ENCODE assay signal across 9 mouse cellular contexts in the genomic region with DNA sequence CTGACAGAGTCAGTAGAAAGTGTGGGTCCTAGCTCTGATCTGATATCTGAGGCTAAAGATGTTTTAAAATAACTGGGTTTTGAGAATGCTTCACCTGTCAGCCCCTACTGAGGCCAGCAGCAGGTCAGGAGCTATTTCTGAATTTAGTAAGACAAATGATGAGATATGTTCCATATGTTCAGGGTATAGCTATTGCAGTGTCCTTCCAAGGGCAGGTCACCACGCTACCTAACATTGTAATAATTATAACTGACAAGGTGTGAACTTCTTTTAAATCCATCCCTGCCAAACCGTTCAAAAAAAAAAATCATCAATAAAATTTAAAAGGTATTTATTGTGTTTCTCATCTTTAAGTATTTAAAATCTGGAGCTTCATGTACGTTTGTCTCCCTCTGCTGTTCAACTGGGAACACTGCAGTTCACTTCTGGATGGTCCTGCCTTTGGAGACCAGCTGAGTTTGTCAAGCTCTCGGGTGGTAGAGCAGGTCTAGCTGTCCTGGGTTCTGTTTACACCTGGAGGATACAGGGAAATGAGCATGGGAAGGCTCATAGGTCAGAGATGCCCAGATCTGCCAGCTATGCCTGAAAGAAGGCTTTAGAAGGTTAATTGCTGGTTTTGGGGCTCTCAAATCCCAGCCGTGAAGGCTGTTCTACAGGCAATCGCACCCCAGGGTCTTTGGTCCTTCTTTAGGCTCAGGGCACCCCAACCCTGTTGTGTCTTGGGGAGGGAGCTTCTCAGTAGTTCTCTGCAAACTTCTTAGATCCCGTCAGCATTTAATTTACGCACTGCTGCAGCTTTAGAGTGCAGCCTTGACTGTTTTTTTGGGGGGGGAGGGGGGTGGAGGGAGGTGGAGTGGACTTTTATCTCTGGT. TPM values are rescaled to one million over a fixed set of nuclear protein-coding genes. Genes with fewer than 3 reads are reported as not detected.
DNase-seq lines count a peak whose midpoint lies in the region; ATAC-seq and TF ChIP-seq lines count a peak whose summit lies in the region.
"Had no signal": no experiment of that assay in that cellular context is flagged by ENCODE, and none has a peak within 500 bp of the region (broad histone marks: within the 10 kb centered on the region; RNA-seq: fewer than 3 reads in every experiment).

No protein-coding gene starts in this region.

- H3K4me3 ChIP-seq in layer of hippocampus, adult 2 months = no peak overlapping the region
- H3K4me3 ChIP-seq: lung, embryonic 15.5 days had no signal

- peak; percentile 98; the same call in 1 of the 2 replicates for TF ChIP-seq CTCF in layer of hippocampus, adult 2 months (conservative IDR thresholded peaks at IDR 0.05)

- no peak overlapping the region for H3K27ac ChIP-seq in layer of hippocampus, adult 2 months
- H3K27ac ChIP-seq: lung, embryonic 15.5 days had no signal

- ATAC-seq in megakaryocyte, adult 5-6 weeks (ENCODE audit: poor library complexity, severe bottlenecking) = peak; percentile 89

- intact Hi-C loops in heart, postnatal 10 days (cut with DNase I) = loop anchor here (1.0 to 2.0 kb wide), 2 partner anchors 99 to 377 kb away; no protein-coding TSS in a partner anchor

- peak; percentile 34 to 80 for DNase-seq in adrenal gland, adult (ENCODE audit: inconsistent age in 2 of 2, low spot score in 1 of 2)
- DNase-seq in adrenal gland, postnatal 4 days (ENCODE audit: low spot score in 2 of 2) = no peak
- DNase-seq in adipocyte (ENCODE audit: low spot score) = peak; percentile 32
- peak; percentile 81 for DNase-seq in embryo, embryonic 10 days (ENCODE audit: low spot score)
- peak; percentile 50 to 64 for DNase-seq in heart, postnatal 10 days
- peak; percentile 72 to 75 for DNase-seq in layer of hippocampus, adult 2 months (ENCODE audit: low spot score in 2 of 2)
- DNase-seq in right cerebral cortex, postnatal 14 days = peak; percentile 32

RNA-seq across cellular contexts. Expression of gene Smpdl3a, which starts 47.7 kb away (rescaled TPM):
- 10 to 100 TPM; 32.8 to 36.0 TPM for total RNA-seq in adrenal gland, postnatal 4 days (2021)
- 10 to 100 TPM; 51.7 to 52.9 TPM for total RNA-seq in heart, postnatal 10 days (2021)
- 10 to 100 TPM; 23.7 to 24.8 TPM for total RNA-seq in layer of hippocampus, adult 2 months (2021)
- 546 and 596 TPM in 2 replicates for total RNA-seq in megakaryocyte, adult 5-6 weeks (2015)
- total RNA-seq in megakaryocyte, adult 5-6 weeks (2017) = 251 and 269 TPM in 2 replicates

RNA-seq across cellular contexts. Expression of gene Fabp7, which starts 57.2 kb away (rescaled TPM):
- 10 to 100 TPM; 18.3 to 25.6 TPM for total RNA-seq in adrenal gland, postnatal 4 days (2021)
- total RNA-seq in heart, postnatal 10 days (2021) = 1 to 10 TPM; 2.5 to 2.7 TPM
- 10 to 100 TPM; 69.9 to 86.0 TPM for total RNA-seq in layer of hippocampus, adult 2 months (2021)
- total RNA-seq in megakaryocyte, adult 5-6 weeks (2015) = 1.9 and 2.5 TPM in 2 replicates
- total RNA-seq in megakaryocyte, adult 5-6 weeks (2017) = 2.0 and 2.2 TPM in 2 replicates

Comparison
In these comparisons a context has a peak if more than half of its experiments do, and no peak if none do; other contexts are left out.
1. DNase-seq: peak in adrenal gland, adult (2 of 2), adipocyte (single experiment), embryo, embryonic 10 days (single experiment), heart, postnatal 10 days (2 of 2), layer of hippocampus, adult 2 months (2 of 2) and right cerebral cortex, postnatal 14 days (single experiment); none in adrenal gland, postnatal 4 days (0 of 2).
2. RNA of gene Smpdl3a, which starts 47.7 kb away (total RNA-seq): 251 to 596 TPM in megakaryocyte, adult 5-6 weeks; 51.7 to 52.9 TPM in heart, postnatal 10 days, 32.8 to 36.0 TPM in adrenal gland, postnatal 4 days and 23.7 to 24.8 TPM in layer of hippocampus, adult 2 months; every median in the first group is over 4 times any median in the second.
3. RNA of gene Fabp7, which starts 57.2 kb away (total RNA-seq): 69.9 to 86.0 TPM in layer of hippocampus, adult 2 months and 18.3 to 25.6 TPM in adrenal gland, postnatal 4 days; 2.5 to 2.7 TPM in heart, postnatal 10 days and 1.9 to 2.5 TPM in megakaryocyte, adult 5-6 weeks; every median in the first group is over 4 times any median in the second.